Mouse (Mus musculus) spleen, adult 2 months (tissue): ENCODE measurements around the gene Slc22a17.

ENCODE experiments used
- CTCF ChIP-seq: fragments of 200-500 bp; IDR thresholded peaks from 2 replicates; pipeline ENCODE4 v1.5.1; 2011; ENCODE audit warnings: mild to moderate bottlenecking, inconsistent platforms; ENCODE audit not compliant: insufficient read depth, insufficient read length, insufficient replicate concordance; ENCODE audit errors: extremely low read depth
- POLR2A ChIP-seq: fragments of 200-500 bp; IDR thresholded peaks from 2 replicates; pipeline ENCODE4 v1.6.1; 2011; ENCODE audit warnings: low read depth, low read length, inconsistent platforms

DNA sequence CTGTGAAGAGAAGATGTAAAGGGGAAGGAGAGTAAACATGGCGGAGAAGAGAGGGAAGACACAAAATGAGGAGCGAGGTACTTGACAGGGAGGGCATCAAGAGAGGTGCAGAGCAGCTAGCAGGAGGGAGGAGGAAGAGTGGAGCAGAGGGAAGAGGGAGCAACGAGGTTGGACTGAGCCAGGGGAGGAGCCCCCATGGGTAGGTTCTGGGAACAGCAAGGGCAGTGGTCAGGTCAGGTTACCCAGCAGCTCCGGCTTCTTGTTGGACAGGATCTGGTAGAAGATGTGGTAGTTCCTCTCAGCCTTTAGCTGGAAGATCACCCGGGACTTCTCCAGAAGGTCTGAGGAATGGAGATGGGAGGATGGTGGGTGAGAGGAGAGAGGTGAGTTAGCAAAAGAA lies 48.6 kb upstream of the Slc22a17 start:
- TF ChIP-seq CTCF: no peak
- TF ChIP-seq POLR2A: no peak
